Mouse (Mus musculus) forebrain, embryonic 12.5 days (tissue): Measurements from ENCODE around the gene BC030867. TPM values are rescaled to one million over a fixed set of nuclear protein-coding genes. Genes with fewer than 3 reads are reported as not detected.

Experiments used
- ATAC-seq: fragments of 200-750 bp; cut with Nextera tagmentation; 2 replicates; pipeline ENCODE4 v1.8.0; 2017; ENCODE audit warnings: moderate TSS enrichment; ENCODE audit not compliant: low FRiP score
- H3K27ac ChIP-seq: fragments of 300-500 bp; sonication (generic); 2 replicates; pipeline ENCODE4 v1.5.1; 2016; ENCODE audit warnings: mild to moderate bottlenecking
- H3K27me3 ChIP-seq: fragments of 300-500 bp; sonication (generic); 2 replicates; pipeline ENCODE4 v1.6.1; 2016; ENCODE audit warnings: mild to moderate bottlenecking
- H3K36me3 ChIP-seq: fragments of 300-500 bp; sonication (generic); replicated peaks from 2 replicates; pipeline ENCODE4 v1.6.1; 2016; ENCODE audit warnings: mild to moderate bottlenecking
- H3K4me1 ChIP-seq: fragments of 300-500 bp; sonication (generic); 2 replicates; pipeline ENCODE4 v1.6.1; 2016
- H3K4me2 ChIP-seq: fragments of 300-500 bp; sonication (generic); 2 replicates; pipeline ENCODE4 v1.6.1; 2016; ENCODE audit warnings: mild to moderate bottlenecking, moderate library complexity
- H3K4me3 ChIP-seq: fragments of 300-500 bp; sonication (generic); replicated peaks from 2 replicates; pipeline ENCODE4 v1.5.1; 2016; ENCODE audit warnings: mild to moderate bottlenecking
- H3K9ac ChIP-seq: fragments of 300-500 bp; sonication (generic); 2 replicates; pipeline ENCODE4 v1.6.1; 2016; ENCODE audit warnings: mild to moderate bottlenecking
- H3K9me3 ChIP-seq: fragments of 300-500 bp; sonication (generic); 2 replicates; pipeline ENCODE4 v1.6.1; 2016
- WGBS: fragments of 180-500 bp; shearing (Covaris S2); methylation state at CpG from one replicate; pipeline ENCODE4 v1.1.7; 2016; 5-methylcytosine and 5-hydroxymethylcytosine counted together
- polyA plus RNA-seq: library from polyadenylated mRNA; unstranded; fragments of >200 nt; fragmentation: Nextera tagmentation; extraction: Ambion mirVana; gene quantifications from 2 replicates; pipeline ENCODE4 v1.2.1, GENCODE M21; 2016

Gene BC030867
- polyA plus RNA-seq, 1 experiment from 2014 or later = 18.5 TPM

DNA sequence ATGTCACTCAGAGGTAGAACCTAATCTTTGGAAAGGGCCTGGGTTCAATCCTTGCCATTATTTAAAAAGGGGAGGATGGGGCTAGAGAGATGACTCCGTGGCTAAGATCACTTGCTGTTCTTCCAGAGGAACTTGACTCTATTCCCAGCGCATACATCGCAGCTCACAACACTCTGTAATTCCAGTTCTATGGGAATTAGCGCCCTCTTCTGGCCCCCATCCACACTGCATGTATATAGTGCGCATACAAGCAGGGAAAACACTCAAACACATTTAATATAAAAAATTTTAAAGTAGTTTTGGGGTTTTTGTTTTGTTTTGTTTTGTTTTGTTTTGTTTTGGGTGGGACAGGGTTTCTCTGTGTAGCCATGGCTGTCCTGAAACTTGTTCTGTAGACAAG, 6.8 kb upstream of the BC030867 start:
- H3K9ac ChIP-seq = no peak overlapping the region
- H3K4me1 ChIP-seq = peaks cover 19% of the 10 kb centered on the region
- H3K27ac ChIP-seq = no peak overlapping the region
- H3K4me3 ChIP-seq = no peak overlapping the region
- no peak overlapping the region for H3K4me2 ChIP-seq
- H3K36me3 ChIP-seq = no peaks in the 10 kb centered on the region
- WGBS = 51% methylated on average over 5 of the region's 5 CpGs
- no peak for ATAC-seq
- no peaks in the 10 kb centered on the region for H3K27me3 ChIP-seq
- no peaks in the 10 kb centered on the region for H3K9me3 ChIP-seq

GRCm38 (mm10) chr11:102244926-102245449, 3.7 kb upstream of the BC030867 start:
- H3K36me3 ChIP-seq = no peaks in the 10 kb centered on the region
- ATAC-seq = peak; percentile 66

DNA sequence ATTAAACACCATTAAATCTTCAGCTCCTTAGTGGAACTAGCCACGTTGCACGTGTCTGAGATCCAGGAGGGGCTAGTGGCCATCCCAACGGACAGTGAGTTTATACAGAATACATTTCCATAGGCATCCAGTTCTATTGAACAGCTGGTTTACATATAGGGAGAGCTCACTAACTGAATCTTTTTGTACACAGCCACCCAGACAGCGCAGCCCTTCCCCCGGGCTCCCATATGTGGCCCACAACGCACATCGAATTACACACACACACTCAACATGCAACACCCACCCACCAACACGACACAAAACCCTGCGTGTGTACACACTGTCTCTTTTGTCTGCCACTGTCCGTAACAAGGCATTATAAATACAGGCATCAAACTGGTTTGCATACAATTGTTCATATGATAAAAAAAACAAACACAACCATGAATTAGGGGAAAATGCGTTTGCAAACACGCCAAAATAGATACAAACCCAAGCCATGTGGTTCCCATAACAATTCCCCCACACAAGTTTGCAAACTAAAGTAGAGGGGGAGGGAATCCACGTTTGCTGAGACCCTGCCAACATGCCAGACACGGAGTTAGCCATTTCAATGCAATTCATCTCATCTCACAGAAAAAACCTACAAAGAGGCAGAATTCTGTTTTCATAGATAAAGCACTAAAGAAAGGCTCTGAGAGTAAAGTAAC, 3.0 kb upstream of the BC030867 start:
- peaks cover 30% of the 10 kb centered on the region for H3K4me1 ChIP-seq
- H3K27ac ChIP-seq = 0 out of 2 replicates have a peak overlapping the region, but pooled peaks have one; percentile 69
- 56% methylated on average over 14 of the region's 14 CpGs for WGBS
- peak overlapping the region; percentile 77 for H3K4me2 ChIP-seq
- no peaks in the 10 kb centered on the region for H3K9me3 ChIP-seq
- H3K27me3 ChIP-seq = no peaks in the 10 kb centered on the region
- H3K36me3 ChIP-seq = no peaks in the 10 kb centered on the region
- 0 out of 2 replicates have a peak, but pooled peaks have one; percentile 24 for ATAC-seq
- peak overlapping the region; percentile 57 for H3K9ac ChIP-seq
- peak overlapping the region; percentile 40 for H3K4me3 ChIP-seq

More at GRCm38 (mm10) chr11:102244926-102245449, 3.7 kb upstream of the BC030867 start:
- WGBS = 1% methylated on average over 32 of the region's 32 CpGs
- Histone ChIP-seq H3K9me3 (no peaks in the 10 kb centered on the region), H3K4me1 (peaks cover 30% of the 10 kb centered on the region), H3K4me3 (peak overlapping the region; percentile 40), H3K27ac (peak overlapping the region; percentile 69; the same call in 1 of the 2 replicates), H3K4me2 (peak overlapping the region; percentile 77), H3K9ac (peak overlapping the region; percentile 57), H3K27me3 (no peaks in the 10 kb centered on the region)

DNA sequence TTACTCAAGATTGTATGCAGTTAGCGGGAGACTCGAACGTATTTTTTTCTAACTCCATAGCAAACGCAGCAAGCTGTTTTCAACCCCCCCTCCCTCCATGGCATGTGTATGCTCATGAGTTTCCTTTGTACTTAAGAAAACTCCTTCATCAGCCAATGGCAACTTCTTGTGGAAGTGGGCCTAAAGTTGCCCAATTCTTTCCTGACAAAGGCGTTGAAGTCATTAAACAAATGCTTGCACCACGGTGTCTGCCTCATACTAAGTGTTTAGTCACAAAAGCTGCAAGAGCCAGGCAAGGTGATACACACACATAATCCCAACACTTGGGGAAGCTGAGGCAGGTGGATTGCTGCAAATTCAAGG, 2.4 kb upstream of the BC030867 start:
- Histone ChIP-seq H3K4me2 (no peak overlapping the region), H3K9me3 (no peaks in the 10 kb centered on the region), H3K36me3 (peaks cover 5% of the 10 kb centered on the region), H3K4me1 (peaks cover 30% of the 10 kb centered on the region), H3K4me3 (no peak overlapping the region), H3K9ac (no peak overlapping the region), H3K27me3 (no peaks in the 10 kb centered on the region), H3K27ac (no peak overlapping the region)
- ATAC-seq = no peak
- WGBS = 83% methylated on average over 6 of the region's 6 CpGs

- Histone ChIP-seq H3K4me2 (no peak overlapping the region), H3K9ac (no peak overlapping the region), H3K27me3 (no peaks in the 10 kb centered on the region), H3K27ac (no peak overlapping the region), H3K4me3 (no peak overlapping the region), H3K4me1 (peaks cover 30% of the 10 kb centered on the region), H3K9me3 (no peaks in the 10 kb centered on the region), H3K36me3 (peaks cover 10% of the 10 kb centered on the region)
- no peak for ATAC-seq
- 84% methylated on average over 4 of the region's 4 CpGs for WGBS
Observed at GRCm38 (mm10) chr11:102246871-102247270, 1.8 kb upstream of the BC030867 start.

DNA sequence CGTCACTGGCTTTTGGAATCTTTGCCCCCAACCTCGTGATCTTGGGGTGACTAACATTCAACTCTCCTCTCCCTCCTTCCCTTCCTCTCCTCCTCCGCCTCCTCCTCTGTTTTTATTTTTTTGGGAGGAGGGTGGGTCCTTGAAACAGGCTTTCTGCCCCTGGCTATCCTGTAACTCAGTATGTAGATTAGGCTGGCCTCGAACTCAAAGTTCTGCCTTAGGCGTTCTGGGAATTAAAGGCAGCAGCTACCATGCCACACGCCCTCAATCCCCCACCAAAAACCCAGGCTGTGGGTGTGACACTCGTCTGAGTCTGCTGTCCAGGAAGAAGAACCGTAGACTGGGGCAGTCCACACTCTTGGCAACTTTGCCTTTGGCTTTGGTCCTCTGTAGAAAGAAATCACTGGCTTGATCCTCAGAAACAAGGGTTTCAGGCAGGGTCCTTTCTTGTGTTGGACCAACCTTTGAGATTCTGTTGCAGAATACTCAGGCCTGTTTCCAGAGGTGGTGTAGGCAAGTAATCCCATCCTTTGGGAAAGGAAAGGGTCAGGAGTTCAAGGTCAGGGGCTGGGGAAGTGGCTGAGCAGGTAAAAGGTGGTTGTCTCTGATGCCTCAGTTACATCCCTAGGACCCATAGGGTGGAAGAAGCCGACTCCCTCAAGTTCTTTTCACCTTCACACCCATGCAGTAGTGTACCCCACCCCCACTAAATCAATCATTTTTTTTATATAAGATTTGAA, 839 bp downstream of the BC030867 start:
- ATAC-seq = no peak
- Histone ChIP-seq H3K36me3 (peaks cover 19% of the 10 kb centered on the region), H3K4me3 (peak overlapping the region; percentile 57), H3K27ac (peak overlapping the region; percentile 27; the same call in 1 of the 2 replicates), H3K4me2 (peak overlapping the region; percentile 68), H3K9ac (peak overlapping the region; percentile 80), H3K27me3 (no peaks in the 10 kb centered on the region), H3K9me3 (no peaks in the 10 kb centered on the region), H3K4me1 (peaks cover 27% of the 10 kb centered on the region)
- WGBS = 10% methylated on average over 9 of the region's 9 CpGs

GRCm38 (mm10) chr11:102257514-102257913, 8.8 kb downstream of the BC030867 start:
- H3K27ac ChIP-seq = peak overlapping the region; percentile 38
- ATAC-seq = no peak

DNA sequence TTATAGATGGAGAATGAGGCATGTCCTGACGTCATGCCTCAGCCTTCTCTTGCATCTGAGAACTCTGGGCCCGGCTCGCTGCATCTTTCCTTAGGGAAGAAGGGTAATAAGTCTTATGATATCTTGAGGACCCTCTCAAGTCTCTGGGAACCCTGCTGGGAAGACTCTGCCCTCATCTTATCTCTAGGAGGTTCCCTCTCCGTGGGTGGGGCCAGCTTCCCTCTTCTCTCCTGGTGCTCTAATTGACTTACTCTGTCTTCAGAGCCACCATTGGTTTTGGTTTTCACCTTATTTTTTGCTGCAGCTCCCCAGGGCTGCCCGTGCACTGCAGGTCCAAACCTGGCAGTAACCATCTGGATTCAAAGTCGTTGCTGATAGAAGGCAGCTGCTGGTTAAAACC, 9.4 kb downstream of the BC030867 start:
- Histone ChIP-seq H3K9me3 (no peaks in the 10 kb centered on the region), H3K4me2 (no peak overlapping the region), H3K4me1 (peaks cover 14% of the 10 kb centered on the region), H3K27me3 (no peaks in the 10 kb centered on the region), H3K9ac (no peak overlapping the region), H3K27ac (peak overlapping the region; percentile 38; the same call in 1 of the 2 replicates), H3K36me3 (peaks cover 54% of the 10 kb centered on the region), H3K4me3 (no peak overlapping the region)
- no peak for ATAC-seq
- WGBS = 88% methylated on average over 6 of the region's 6 CpGs

More at GRCm38 (mm10) chr11:102257514-102257913, 8.8 kb downstream of the BC030867 start:
- peaks cover 51% of the 10 kb centered on the region for H3K36me3 ChIP-seq
- H3K27me3 ChIP-seq = no peaks in the 10 kb centered on the region
- peaks cover 14% of the 10 kb centered on the region for H3K4me1 ChIP-seq
- H3K9me3 ChIP-seq = no peaks in the 10 kb centered on the region
- no peak overlapping the region for H3K9ac ChIP-seq
- no peak overlapping the region for H3K4me2 ChIP-seq
- H3K4me3 ChIP-seq = no peak overlapping the region
- WGBS = 25% methylated on average over 9 of the region's 9 CpGs

DNA sequence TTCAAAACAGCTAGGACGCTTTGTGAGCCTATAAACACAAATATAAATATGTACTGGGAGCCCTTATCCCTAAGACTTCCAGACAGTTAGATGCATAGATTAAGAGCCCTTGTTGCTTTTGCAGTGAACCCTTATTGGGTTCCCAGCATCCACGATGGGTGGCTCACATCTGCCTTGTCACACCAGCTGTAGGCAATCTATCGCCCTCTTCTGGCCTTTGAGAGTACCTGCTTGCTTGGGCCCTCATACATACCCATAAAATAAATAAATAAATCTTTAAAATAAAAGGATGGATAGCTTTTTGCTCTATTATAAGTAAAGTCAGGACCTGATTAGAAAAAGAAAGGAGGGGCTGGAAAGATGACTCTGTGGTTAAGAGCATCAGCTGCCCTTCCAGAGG, 9.8 kb downstream of the BC030867 start:
- Histone ChIP-seq H3K9ac (no peak overlapping the region), H3K27me3 (no peaks in the 10 kb centered on the region), H3K36me3 (peaks cover 54% of the 10 kb centered on the region), H3K9me3 (no peaks in the 10 kb centered on the region), H3K27ac (no peak overlapping the region), H3K4me3 (no peak overlapping the region), H3K4me1 (peaks cover 14% of the 10 kb centered on the region), H3K4me2 (no peak overlapping the region)
- 80% methylated on average over 3 of the region's 3 CpGs for WGBS
- ATAC-seq = no peak

- Histone ChIP-seq H3K9me3 (no peaks in the 10 kb centered on the region), H3K27ac (no peak overlapping the region), H3K36me3 (peaks cover 33% of the 10 kb centered on the region), H3K9ac (no peak overlapping the region), H3K4me2 (no peak overlapping the region), H3K4me3 (no peak overlapping the region), H3K4me1 (0 out of 2 replicates have a peak, but pooled peaks cover 2% of the 10 kb centered on the region), H3K27me3 (no peaks in the 10 kb centered on the region)
- ATAC-seq = no peak
- WGBS = 89% methylated on average over 7 of the region's 7 CpGs
Observed at GRCm38 (mm10) chr11:102263211-102263610, 14.5 kb downstream of the BC030867 start.

GRCm38 (mm10) chr11:102265816-102266215, 17.1 kb downstream of the BC030867 start:
- Histone ChIP-seq H3K9me3 (no peaks in the 10 kb centered on the region), H3K27ac (no peak overlapping the region), H3K4me1 (0 out of 2 replicates have a peak, but pooled peaks cover 2% of the 10 kb centered on the region), H3K4me3 (no peak overlapping the region), H3K27me3 (0 out of 2 replicates have a peak, but pooled peaks cover 2% of the 10 kb centered on the region), H3K36me3 (peaks cover 14% of the 10 kb centered on the region), H3K9ac (no peak overlapping the region), H3K4me2 (no peak overlapping the region)
- 72% methylated on average over 14 of the region's 14 CpGs for WGBS
- no peak for ATAC-seq

GRCm38 (mm10) chr11:102266631-102267355, 18.1 kb downstream of the BC030867 start:
- no peaks in the 10 kb centered on the region for H3K9me3 ChIP-seq
- H3K27ac ChIP-seq = no peak overlapping the region
- H3K36me3 ChIP-seq = peaks cover 9% of the 10 kb centered on the region
- H3K27me3 ChIP-seq = 0 out of 2 replicates have a peak, but pooled peaks cover 2% of the 10 kb centered on the region
- no peak overlapping the region for H3K4me2 ChIP-seq
- H3K4me3 ChIP-seq = no peak overlapping the region
- no peak overlapping the region for H3K9ac ChIP-seq
- no peak for ATAC-seq
- 88% methylated on average over 8 of the region's 8 CpGs for WGBS
- 0 out of 2 replicates have a peak, but pooled peaks cover 2% of the 10 kb centered on the region for H3K4me1 ChIP-seq
